Mouse (Mus musculus): ENCODE data around the gene Ankrd13b.

Gene Ankrd13b

GRCm38 (mm10) chr11:77495507-77495906 lies 6.0 kb upstream of the Ankrd13b start:
- in situ Hi-C loops (cut with MboI; ENCODE audit: low pct_unique_long_range_greater_than_20kb in 1 of 2, low sequenced_read_pairs in 2 of 2, unreplicated experiment in 1 of 2): no loop called here

GRCm38 (mm10) chr11:77494782-77495181 lies 5.3 kb upstream of the Ankrd13b start:
- in situ Hi-C loops (cut with MboI; ENCODE audit: low pct_unique_long_range_greater_than_20kb in 1 of 2, low sequenced_read_pairs in 2 of 2, unreplicated experiment in 1 of 2): no loop called here

- in situ Hi-C loops (cut with MboI; ENCODE audit: low pct_unique_long_range_greater_than_20kb in 1 of 2, low sequenced_read_pairs in 2 of 2, unreplicated experiment in 1 of 2): no loop called here
Measured at GRCm38 (mm10) chr11:77494344-77494676, 4.8 kb upstream of the Ankrd13b start.

GRCm38 (mm10) chr11:77493512-77494343 lies 4.2 kb upstream of the Ankrd13b start, which contains the start of gene Git1:
TSS of gene Git1 (plus strand) at chr11:77493562.
- in situ Hi-C loops (cut with MboI; ENCODE audit: low pct_unique_long_range_greater_than_20kb in 1 of 2, low sequenced_read_pairs in 2 of 2, unreplicated experiment in 1 of 2): no loop called here

- in situ Hi-C loops (cut with MboI; ENCODE audit: low pct_unique_long_range_greater_than_20kb in 1 of 2, low sequenced_read_pairs in 2 of 2, unreplicated experiment in 1 of 2): no loop called here
Measured at GRCm38 (mm10) chr11:77492911-77493332, 3.4 kb upstream of the Ankrd13b start.

- in situ Hi-C loops (cut with MboI; ENCODE audit: low pct_unique_long_range_greater_than_20kb in 1 of 2, low sequenced_read_pairs in 2 of 2, unreplicated experiment in 1 of 2): no loop called here
Measured at GRCm38 (mm10) chr11:77492311-77492871, 2.9 kb upstream of the Ankrd13b start.

- in situ Hi-C loops (cut with MboI; ENCODE audit: low pct_unique_long_range_greater_than_20kb in 1 of 2, low sequenced_read_pairs in 2 of 2, unreplicated experiment in 1 of 2): no loop called here
Measured at GRCm38 (mm10) chr11:77491502-77492291, 2.2 kb upstream of the Ankrd13b start.

- in situ Hi-C loops (cut with MboI; ENCODE audit: low pct_unique_long_range_greater_than_20kb in 1 of 2, low sequenced_read_pairs in 2 of 2, unreplicated experiment in 1 of 2): no loop called here
Measured at GRCm38 (mm10) chr11:77491123-77491501, 1.6 kb upstream of the Ankrd13b start.

GRCm38 (mm10) chr11:77490451-77490850 lies 973 bp upstream of the Ankrd13b start:
- in situ Hi-C loops (cut with MboI; ENCODE audit: low pct_unique_long_range_greater_than_20kb in 1 of 2, low sequenced_read_pairs in 2 of 2, unreplicated experiment in 1 of 2): no loop called here

- in situ Hi-C loops (cut with MboI; ENCODE audit: low pct_unique_long_range_greater_than_20kb in 1 of 2, low sequenced_read_pairs in 2 of 2, unreplicated experiment in 1 of 2): no loop called here
Measured at GRCm38 (mm10) chr11:77488771-77489581, 502 bp downstream of the Ankrd13b start.

- in situ Hi-C loops (cut with MboI; ENCODE audit: low pct_unique_long_range_greater_than_20kb in 1 of 2, low sequenced_read_pairs in 2 of 2, unreplicated experiment in 1 of 2): no loop called here
Measured at GRCm38 (mm10) chr11:77486798-77487197, 2.7 kb downstream of the Ankrd13b start.

GRCm38 (mm10) chr11:77485229-77485628 lies 4.2 kb downstream of the Ankrd13b start:
- in situ Hi-C loops (cut with MboI; ENCODE audit: low pct_unique_long_range_greater_than_20kb in 1 of 2, low sequenced_read_pairs in 2 of 2, unreplicated experiment in 1 of 2): no loop called here

- in situ Hi-C loops (cut with MboI; ENCODE audit: low pct_unique_long_range_greater_than_20kb in 1 of 2, low sequenced_read_pairs in 2 of 2, unreplicated experiment in 1 of 2): no loop called here
Measured at GRCm38 (mm10) chr11:77483510-77484255, 5.8 kb downstream of the Ankrd13b start.

GRCm38 (mm10) chr11:77483043-77483442 lies 6.4 kb downstream of the Ankrd13b start:
- in situ Hi-C loops (cut with MboI; ENCODE audit: low pct_unique_long_range_greater_than_20kb in 1 of 2, low sequenced_read_pairs in 2 of 2, unreplicated experiment in 1 of 2): no loop called here

- in situ Hi-C loops (cut with MboI; ENCODE audit: low pct_unique_long_range_greater_than_20kb in 1 of 2, low sequenced_read_pairs in 2 of 2, unreplicated experiment in 1 of 2): no loop called here
Measured at GRCm38 (mm10) chr11:77476895-77477294, 12.6 kb downstream of the Ankrd13b start.

GRCm38 (mm10) chr11:77476216-77476615 lies 13.3 kb downstream of the Ankrd13b start:
- in situ Hi-C loops (cut with MboI; ENCODE audit: low pct_unique_long_range_greater_than_20kb in 1 of 2, low sequenced_read_pairs in 2 of 2, unreplicated experiment in 1 of 2): no loop called here

GRCm38 (mm10) chr11:77472775-77473174 lies 16.7 kb downstream of the Ankrd13b start:
- in situ Hi-C loops (cut with MboI; ENCODE audit: low pct_unique_long_range_greater_than_20kb in 1 of 2, low sequenced_read_pairs in 2 of 2, unreplicated experiment in 1 of 2): no loop called here

- in situ Hi-C loops (cut with MboI; ENCODE audit: low pct_unique_long_range_greater_than_20kb in 1 of 2, low sequenced_read_pairs in 2 of 2, unreplicated experiment in 1 of 2): no loop called here
Measured at GRCm38 (mm10) chr11:77471407-77471806, 18.1 kb downstream of the Ankrd13b start.

All from mouse embryonic stem cell (cell line).